Mouse (Mus musculus) layer of hippocampus, postnatal 14 days (tissue): ENCODE results near the gene Cables2. TPM values are rescaled to one million over a fixed set of nuclear protein-coding genes. Genes with fewer than 3 reads are reported as not detected.
A peak's percentile ranks its signal among the peaks of the same experiment; 100 is the strongest.

Experiments used
- DNase-seq, 2 experiments: peaks; one replicate each; pipeline ENCODE4 v3.0.0; 2021 to 2022; ENCODE audit warnings: low spot score in 2 of 2, mixed read lengths in 1 of 2
- total RNA-seq, 2 experiments: library from RNA; stranded (reverse); gene quantifications; 2 replicates each; pipeline ENCODE4 v1.2.3; 2021

Cables2 gene
- total RNA-seq, 2 experiments from 2014 or later: 40.2 to 43.6 TPM

GRCm38 (mm10) chr2:180257001-180257521 is 16.2 kb downstream of the Cables2 start, which contains the start of gene Rps21:
Rps21 (plus strand) TSS chr2:180257377.
- peak; percentile 93 to 99 for DNase-seq

DNA sequence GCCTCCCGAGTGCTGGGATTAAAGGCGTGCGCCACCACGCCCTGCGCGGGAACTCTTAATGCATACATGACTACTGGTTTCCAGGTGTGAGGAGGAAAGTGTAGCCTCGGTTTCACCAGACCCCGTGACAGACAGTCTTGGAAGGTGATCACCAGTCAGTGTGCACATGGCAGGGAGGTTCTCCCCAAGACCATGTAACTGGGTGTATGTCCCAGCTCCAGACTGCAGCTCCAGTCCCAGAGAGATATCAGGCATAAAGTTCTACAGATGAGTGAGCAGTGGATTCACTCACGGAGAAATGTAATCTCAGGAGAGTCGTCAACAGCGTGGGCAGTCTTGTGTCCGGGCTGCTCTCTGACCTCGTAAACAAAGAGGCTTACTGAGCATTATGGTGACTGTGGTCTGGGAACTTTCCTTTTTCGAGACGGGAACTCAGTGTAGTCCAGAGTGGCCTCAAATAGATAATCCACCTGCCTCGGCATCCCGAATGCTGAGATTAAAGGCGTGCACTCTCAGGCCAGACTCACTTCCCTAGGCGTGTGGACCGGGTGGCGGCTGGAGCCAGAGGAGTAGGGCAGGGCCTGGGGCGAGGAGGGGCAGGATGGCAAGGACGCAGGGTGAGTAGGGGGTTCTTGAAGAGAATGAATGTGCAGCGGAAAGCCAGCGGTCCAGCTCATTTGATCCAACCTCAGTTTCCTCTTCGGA is 16.8 kb downstream of the Cables2 start:
- DNase-seq: no peak

- DNase-seq: no peak
Observed at GRCm38 (mm10) chr2:180255701-180256100, 17.6 kb downstream of the Cables2 start.

- no peak for DNase-seq
Observed at GRCm38 (mm10) chr2:180254436-180255209, 18.7 kb downstream of the Cables2 start.

DNA sequence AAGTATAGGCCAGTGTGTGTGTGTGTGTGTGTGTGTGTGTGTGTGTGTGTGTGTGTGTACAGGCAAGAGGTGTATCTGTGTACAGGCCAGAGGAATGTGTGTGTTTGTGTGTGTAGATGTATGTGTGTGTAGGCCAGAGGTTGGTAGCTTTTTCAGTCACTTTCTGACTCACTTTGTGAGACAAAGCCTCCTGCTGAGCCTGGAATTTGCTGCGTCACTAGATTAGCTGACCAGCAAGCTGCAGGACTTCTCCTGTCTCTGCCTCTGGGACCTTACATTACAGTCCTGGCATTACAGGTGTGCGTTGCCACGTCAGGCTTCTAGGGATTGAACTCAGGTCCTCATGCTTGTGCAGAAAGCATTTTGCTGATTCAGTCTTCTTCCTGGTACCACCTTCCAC is 21.5 kb downstream of the Cables2 start:
- DNase-seq: no peak

DNA sequence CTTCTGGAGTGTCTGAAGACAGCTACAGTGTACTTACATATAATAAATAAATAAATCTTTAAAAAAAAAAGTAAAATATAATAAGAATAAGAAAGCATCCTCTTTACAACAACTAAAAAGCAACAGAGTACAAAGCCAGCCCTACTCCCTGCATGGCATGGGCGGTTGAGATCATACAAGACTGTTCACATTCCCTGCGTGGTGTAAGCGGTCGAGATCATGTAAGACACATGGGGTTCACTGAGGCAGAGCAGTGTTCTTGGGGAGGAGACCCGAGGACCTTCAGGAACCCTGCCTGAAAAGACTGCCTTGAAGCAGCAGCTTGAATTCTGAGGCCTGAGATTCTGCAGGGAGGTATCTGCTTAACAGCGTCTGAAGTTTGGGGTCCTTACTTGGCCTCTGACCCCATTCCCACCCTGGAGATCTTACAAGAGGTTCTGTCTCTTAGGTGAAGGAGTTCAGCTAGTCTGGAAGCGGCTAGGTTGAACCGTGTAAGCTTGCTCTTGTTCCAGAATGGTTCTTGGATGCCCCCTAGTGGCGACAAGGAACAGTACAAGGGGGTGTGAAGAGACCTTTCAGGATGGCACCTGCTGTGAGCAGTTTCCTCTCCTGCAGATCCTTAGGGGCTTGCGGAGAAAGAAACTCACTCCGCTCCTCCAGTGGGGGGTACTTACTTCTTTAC is 22.2 kb downstream of the Cables2 start:
- DNase-seq: peak; percentile 77 to 87

DNA sequence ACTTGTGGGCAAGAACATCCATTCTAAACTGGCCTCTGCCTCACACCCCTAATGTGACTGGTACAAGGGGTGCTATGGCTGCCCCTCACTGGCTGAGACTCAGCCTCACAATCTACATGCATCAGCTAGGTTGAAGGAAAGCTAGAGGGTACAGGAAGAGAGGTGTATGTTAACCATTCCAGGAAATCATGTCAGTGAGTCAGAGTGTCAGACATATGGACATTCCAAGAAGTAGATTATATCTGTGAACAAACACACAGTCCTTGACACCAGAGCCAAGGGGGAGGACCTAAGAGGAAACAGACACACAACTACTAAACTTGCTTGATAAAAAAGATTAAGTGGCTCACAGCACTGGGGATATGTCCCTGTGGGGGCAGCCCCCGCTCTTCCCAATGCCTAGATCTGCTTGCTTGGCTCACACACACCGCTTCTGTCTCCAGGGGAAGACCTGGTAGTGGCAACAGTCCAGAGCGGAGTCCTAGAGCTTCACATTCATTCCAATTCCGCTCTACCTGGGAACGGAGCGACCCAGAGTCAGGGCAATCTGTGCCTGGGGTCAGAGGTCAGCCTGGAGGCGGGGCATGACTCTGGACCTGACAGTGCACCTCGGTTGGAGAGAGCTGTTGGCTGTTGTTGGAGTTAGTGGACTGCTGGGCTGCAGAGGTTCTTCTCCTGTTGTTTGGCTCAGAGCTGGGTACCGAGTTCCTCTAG is 24.2 kb downstream of the Cables2 start:
- DNase-seq: no peak

DNA sequence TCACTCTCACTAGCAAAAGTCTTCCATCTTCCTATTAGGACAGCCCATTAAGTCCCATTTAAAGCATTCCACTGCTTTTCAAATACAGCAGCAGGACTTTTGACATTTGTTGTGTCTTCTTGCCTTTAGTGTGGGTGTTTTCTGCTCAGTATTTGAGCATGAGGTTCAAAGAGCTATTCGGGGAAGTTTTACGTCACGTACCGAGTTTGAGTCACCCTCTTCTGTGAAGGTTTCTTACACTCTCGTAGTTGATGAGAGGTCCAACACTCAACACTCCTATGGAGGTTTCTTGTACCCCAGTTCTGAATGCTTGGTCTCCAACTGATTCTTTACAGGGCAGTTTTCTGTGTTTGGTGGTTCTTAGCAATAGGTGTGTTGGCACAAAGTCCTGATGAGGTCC is 25.4 kb downstream of the Cables2 start:
- no peak for DNase-seq

DNA sequence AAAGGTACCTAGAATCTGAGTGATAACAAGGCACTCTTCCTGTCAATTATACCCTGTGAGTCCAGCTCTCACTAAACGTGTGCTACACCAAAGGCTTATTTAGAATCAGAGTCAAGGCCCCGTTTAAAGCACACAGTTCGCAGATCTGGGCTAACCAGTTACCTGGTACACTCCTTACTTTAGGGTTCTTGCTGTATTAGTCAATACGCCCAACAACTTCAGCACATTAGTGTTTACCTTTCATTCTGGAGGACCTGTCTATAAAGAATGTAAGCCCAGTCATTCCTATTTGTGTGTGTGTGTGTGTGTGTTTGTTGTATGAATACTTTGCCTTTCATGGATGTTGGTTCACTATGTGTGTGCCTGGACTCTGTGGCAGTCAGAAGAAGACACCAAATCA is 30.2 kb downstream of the Cables2 start:
- no peak for DNase-seq

- no peak for DNase-seq
Observed at GRCm38 (mm10) chr2:180238591-180238990, 34.7 kb downstream of the Cables2 start.

DNA sequence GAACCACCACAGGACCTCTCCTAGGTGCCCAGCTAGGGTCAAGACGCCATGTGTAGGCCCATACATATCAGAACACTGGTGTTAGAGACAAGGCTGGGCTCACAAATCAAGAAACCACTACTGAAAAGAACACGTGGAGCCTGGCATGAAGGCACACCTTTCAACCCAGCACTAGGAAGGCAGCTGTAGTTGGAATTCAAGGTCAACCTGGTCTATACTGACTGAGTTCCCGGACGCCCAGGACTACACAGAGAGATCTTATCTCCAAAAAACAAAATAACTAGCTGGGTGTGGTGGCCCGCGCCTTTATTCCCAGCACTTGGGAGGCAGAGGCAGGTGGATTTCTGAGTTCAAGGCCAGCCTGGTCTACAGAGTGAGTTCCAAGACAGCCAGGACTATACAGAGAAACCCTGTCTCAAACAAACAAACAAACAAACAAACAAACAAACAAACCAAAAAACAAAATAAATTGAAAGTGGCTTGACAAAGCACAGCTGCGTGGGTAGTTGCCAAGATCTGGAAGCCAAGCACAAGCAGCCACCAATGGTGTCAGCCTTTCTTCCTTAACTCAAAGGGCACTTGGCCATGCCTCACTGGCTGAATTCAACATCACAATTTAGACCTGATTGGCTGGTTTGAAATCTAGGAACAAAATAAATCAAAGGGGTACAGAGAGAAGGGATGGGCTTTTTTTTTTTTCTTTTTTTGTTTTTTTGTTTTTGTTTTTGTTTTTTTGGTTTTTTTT is 35.5 kb downstream of the Cables2 start:
- no peak for DNase-seq

DNA sequence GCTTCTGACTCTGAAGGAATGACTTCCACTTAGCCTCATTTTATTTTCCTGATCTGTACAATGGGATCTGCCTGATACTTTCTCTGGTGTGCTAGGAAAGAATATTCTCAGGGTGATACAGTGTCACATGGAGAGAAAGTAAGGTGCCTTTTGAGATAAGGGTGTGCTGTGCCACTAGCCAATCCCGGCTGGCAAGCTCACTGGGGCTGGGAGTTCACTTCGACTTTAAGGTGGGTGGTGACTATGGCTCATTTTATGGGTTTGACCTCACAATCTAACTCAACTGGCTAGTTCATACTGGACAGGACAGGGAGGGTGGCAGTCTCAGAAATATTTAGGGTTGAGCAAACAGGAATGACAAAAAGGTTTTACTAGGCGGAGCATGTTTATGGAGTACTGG is 36.4 kb downstream of the Cables2 start:
- no peak for DNase-seq

GRCm38 (mm10) chr2:180236500-180236899 is 36.8 kb downstream of the Cables2 start:
- no peak for DNase-seq

DNA sequence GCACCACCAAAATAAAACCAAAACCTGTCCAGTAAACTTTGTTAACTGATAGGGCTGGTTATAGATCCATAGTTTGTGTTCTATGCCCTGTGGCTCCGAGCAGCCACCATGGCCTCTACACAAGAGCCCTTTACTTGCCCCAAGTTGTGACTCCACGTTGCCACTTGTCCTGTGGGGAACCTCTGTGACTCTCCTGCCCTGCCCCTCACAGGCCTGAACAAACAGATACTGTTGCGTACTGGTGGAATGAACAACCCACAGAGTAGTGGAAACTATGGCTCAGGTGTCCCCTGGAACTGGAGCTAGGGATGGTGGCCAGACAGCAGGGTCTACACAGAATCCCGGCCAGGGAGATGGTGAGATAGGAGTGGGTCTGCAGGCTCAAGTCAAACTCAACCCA is 37.5 kb downstream of the Cables2 start:
- no peak for DNase-seq

DNA sequence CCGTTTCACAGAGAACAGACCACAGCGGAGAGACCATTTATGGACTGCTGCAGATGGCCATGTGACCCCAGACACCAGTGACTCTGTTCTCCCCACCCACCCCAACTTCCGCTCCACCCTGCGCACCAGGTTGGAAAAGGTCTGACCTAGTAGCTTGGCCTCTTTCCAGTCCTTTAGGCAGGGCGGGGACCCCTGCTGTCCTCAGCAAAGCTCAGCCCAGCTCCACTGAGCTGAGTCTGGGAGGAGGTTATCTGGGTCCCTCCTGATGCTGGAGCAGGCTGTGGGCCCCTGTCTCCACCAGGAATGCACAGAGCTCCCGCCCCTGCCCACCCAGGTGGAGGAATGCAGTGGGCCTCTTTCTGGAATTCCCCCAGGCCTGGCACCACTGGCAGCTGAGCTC is 38.3 kb downstream of the Cables2 start:
- no peak for DNase-seq

- no peak for DNase-seq
Observed at GRCm38 (mm10) chr2:180234353-180234752, 38.9 kb downstream of the Cables2 start.

- no peak for DNase-seq
Observed at GRCm38 (mm10) chr2:180233101-180233904, 40.0 kb downstream of the Cables2 start.

- no peak for DNase-seq
Observed at GRCm38 (mm10) chr2:180230482-180230881, 42.8 kb downstream of the Cables2 start.

DNA sequence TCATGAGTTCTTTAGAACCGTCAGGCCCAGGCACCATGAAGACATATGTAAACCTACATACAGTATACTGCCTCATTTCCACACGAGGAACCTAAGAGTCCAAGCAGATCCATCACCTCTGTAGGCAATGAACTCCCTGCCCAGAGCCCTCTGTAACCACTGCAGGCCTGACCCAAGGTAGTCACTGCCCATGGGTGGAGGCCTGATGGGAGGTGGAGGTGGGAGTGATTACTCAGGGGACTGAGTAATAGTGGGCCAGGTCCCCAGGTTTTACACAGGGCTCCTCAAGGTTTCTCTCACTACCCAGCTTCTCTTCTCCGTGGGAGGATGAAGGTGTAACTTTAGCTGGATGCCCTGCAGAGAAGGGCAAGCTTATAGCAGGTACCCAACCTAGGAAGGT is 44.2 kb downstream of the Cables2 start:
- no peak for DNase-seq

- DNase-seq: no peak
Observed at GRCm38 (mm10) chr2:180228592-180228991, 44.7 kb downstream of the Cables2 start.
